Mouse (Mus musculus) lung, postnatal 0 days (tissue): ENCODE results near the gene Stk38. TPM values are rescaled to one million over a fixed set of nuclear protein-coding genes. Genes with fewer than 3 reads are reported as not detected.

Source experiments
- ATAC-seq: fragments of 200-750 bp; cut with Nextera tagmentation; 2 replicates; pipeline ENCODE4 v1.8.0; 2017; ENCODE audit warnings: moderate library complexity
- DNase-seq: peaks from one replicate; pipeline ENCODE4 v3.0.0-alpha.2; 2016; ENCODE audit warnings: low spot score
- H3K27ac ChIP-seq: fragments of 300-500 bp; sonication (generic); 2 replicates; pipeline ENCODE4 v1.5.1; 2014; ENCODE audit warnings: antibody characterized with exemption, mild to moderate bottlenecking, low read length, mixed read lengths
- H3K27me3 ChIP-seq: fragments of 300-500 bp; sonication (generic); replicated peaks from 2 replicates; pipeline ENCODE4 v1.6.1; 2014; ENCODE audit warnings: low read length, mixed read lengths; ENCODE audit not compliant: insufficient read depth
- H3K36me3 ChIP-seq: fragments of 300-500 bp; sonication (generic); 2 replicates; pipeline ENCODE4 v1.6.1; 2014; ENCODE audit warnings: low read length, mixed read lengths; ENCODE audit not compliant: insufficient read depth
- H3K4me1 ChIP-seq: fragments of 300-500 bp; sonication (generic); 2 replicates; pipeline ENCODE4 v1.6.1; 2014; ENCODE audit warnings: antibody characterized with exemption, low read depth, low read length, mixed read lengths; ENCODE audit not compliant: insufficient read depth
- H3K4me2 ChIP-seq: fragments of 300-500 bp; sonication (generic); replicated peaks from 2 replicates; pipeline ENCODE4 v1.6.1; 2014; ENCODE audit warnings: low read depth, mild to moderate bottlenecking, low read length, moderate library complexity, mixed read lengths
- H3K4me3 ChIP-seq: fragments of 300-500 bp; sonication (generic); 2 replicates; pipeline ENCODE4 v1.5.1; 2014; ENCODE audit warnings: low read depth, low read length
- H3K9ac ChIP-seq: fragments of 300-500 bp; sonication (generic); replicated peaks from 2 replicates; pipeline ENCODE4 v1.6.1; 2014; ENCODE audit warnings: low read depth, mild to moderate bottlenecking
- H3K9me3 ChIP-seq: fragments of 300-500 bp; sonication (generic); 2 replicates; pipeline ENCODE4 v1.6.1; 2016; ENCODE audit warnings: low read length, mixed read lengths
- CTCF ChIP-seq: IDR thresholded peaks from 2 replicates; pipeline ENCODE4 v1.5.1; 2016; ENCODE audit warnings: antibody characterized with exemption, mild to moderate bottlenecking
- EP300 ChIP-seq: IDR thresholded peaks from 2 replicates; pipeline ENCODE4 v1.6.1; 2016; ENCODE audit warnings: antibody characterized with exemption, mild to moderate bottlenecking, control low read depth
- WGBS: fragments of 180-500 bp; shearing (Covaris S2); extraction: QIAGEN DNeasy Blood & Tissue Kit; methylation state at CpG from one replicate; pipeline ENCODE4 v1.1.7; 2014; 5-methylcytosine and 5-hydroxymethylcytosine counted together
- polyA plus RNA-seq: library from polyadenylated mRNA; unstranded; fragments of >200 nt; fragmentation: Nextera tagmentation; extraction: Ambion mirVana; gene quantifications from 2 replicates; pipeline ENCODE4 v1.2.1, GENCODE M21; 2015

The Stk38 gene
- polyA plus RNA-seq: 60.3 and 61.1 TPM in 2 replicates

GRCm38 (mm10) chr17:29007641-29008325 is at the start of gene Stk38:
Gene Stk38, minus strand, starts transcription at chr17:29007995.
- Histone ChIP-seq H3K4me2 (peak within 1 kb of the TSS; percentile 84), H3K9me3 (no peaks in the 10 kb centered on the region), H3K27me3 (no peaks in the 10 kb centered on the region), H3K4me1 (no peaks in the 10 kb centered on the region), H3K9ac (peak within 1 kb of the TSS; percentile 88), H3K27ac (peak within 1 kb of the TSS; percentile 93), H3K4me3 (peak within 1 kb of the TSS; percentile 89), H3K36me3 (no peaks in the 10 kb centered on the region)
- ATAC-seq (peak; percentile 94), DNase-seq (peak; percentile 93)
- TF ChIP-seq EP300 (peak; percentile 71), CTCF (no peak)
- WGBS: under 1% methylated on average over 52 of the region's 65 CpGs

GRCm38 (mm10) chr17:29057361-29057890 is 49.6 kb upstream of the Stk38 start:
- Histone ChIP-seq H3K27me3 (no peaks in the 10 kb centered on the region), H3K4me2 (no peak overlapping the region), H3K4me3 (no peak overlapping the region), H3K9me3 (no peaks in the 10 kb centered on the region), H3K27ac (no peak overlapping the region), H3K9ac (no peak overlapping the region), H3K36me3 (no peaks in the 10 kb centered on the region), H3K4me1 (peaks cover 4% of the 10 kb centered on the region; the same call in 1 of the 2 replicates)
- DNase-seq (no peak), ATAC-seq (no peak)
- 69% methylated on average over 11 of the region's 11 CpGs for WGBS
- TF ChIP-seq EP300 (no peak), CTCF (no peak)

- ATAC-seq (no peak), DNase-seq (no peak)
- H3K4me2 ChIP-seq: no peak overlapping the region
- no peak overlapping the region for H3K4me3 ChIP-seq
- no peak overlapping the region for H3K9ac ChIP-seq
- H3K36me3 ChIP-seq: no peaks in the 10 kb centered on the region
- WGBS: 21% methylated on average over 8 of the region's 8 CpGs
- H3K27me3 ChIP-seq: no peaks in the 10 kb centered on the region
- no peaks in the 10 kb centered on the region for H3K9me3 ChIP-seq
- H3K27ac ChIP-seq: no peak overlapping the region
- peaks cover 4% of the 10 kb centered on the region; the same call in 1 of the 2 replicates for H3K4me1 ChIP-seq
- TF ChIP-seq EP300 (no peak), CTCF (no peak)
These were observed 48.9 kb upstream of the Stk38 start for GRCm38 (mm10) chr17:29056699-29057151.

GRCm38 (mm10) chr17:29056207-29056606 is 48.4 kb upstream of the Stk38 start:
- ATAC-seq (no peak), DNase-seq (no peak)
- H3K27ac ChIP-seq: no peak overlapping the region
- H3K27me3 ChIP-seq: no peaks in the 10 kb centered on the region
- H3K4me3 ChIP-seq: no peak overlapping the region
- H3K4me2 ChIP-seq: no peak overlapping the region
- H3K9ac ChIP-seq: no peak overlapping the region
- H3K36me3 ChIP-seq: no peaks in the 10 kb centered on the region
- no peaks in the 10 kb centered on the region for H3K9me3 ChIP-seq
- 30% methylated on average over 7 of the region's 7 CpGs for WGBS
- no peak for TF ChIP-seq CTCF
- TF ChIP-seq EP300: no peak
- H3K4me1 ChIP-seq: peaks cover 4% of the 10 kb centered on the region; the same call in 1 of the 2 replicates

- no peak for DNase-seq
- TF ChIP-seq EP300 (no peak), CTCF (no peak)
- Histone ChIP-seq H3K4me2 (no peak overlapping the region), H3K27me3 (no peaks in the 10 kb centered on the region), H3K9me3 (no peaks in the 10 kb centered on the region), H3K36me3 (no peaks in the 10 kb centered on the region), H3K4me1 (peaks cover 6% of the 10 kb centered on the region; the same call in 1 of the 2 replicates), H3K9ac (no peak overlapping the region), H3K4me3 (no peak overlapping the region), H3K27ac (no peak overlapping the region)
- WGBS: 78% methylated on average over 5 of the region's 5 CpGs
- no peak for ATAC-seq
These were observed 47.8 kb upstream of the Stk38 start for GRCm38 (mm10) chr17:29055586-29055985.

GRCm38 (mm10) chr17:29054429-29054828 is 46.6 kb upstream of the Stk38 start:
- no peak for ATAC-seq
- Histone ChIP-seq H3K4me2 (no peak overlapping the region), H3K9ac (no peak overlapping the region), H3K27me3 (no peaks in the 10 kb centered on the region), H3K4me1 (peaks cover 7% of the 10 kb centered on the region; the same call in 1 of the 2 replicates), H3K4me3 (no peak overlapping the region), H3K9me3 (no peaks in the 10 kb centered on the region), H3K27ac (no peak overlapping the region), H3K36me3 (no peaks in the 10 kb centered on the region)
- TF ChIP-seq CTCF (no peak), EP300 (no peak)
- no peak for DNase-seq
- WGBS: 76% methylated on average over 6 of the region's 6 CpGs
